Comparison of ENCODE assay signal across 30 mouse cellular contexts in genomic region chr14:74544028-74544427, GRCm38 (mm10).
"Had no signal": no experiment of that assay in that cellular context is flagged by ENCODE, and none has a peak within 500 bp of the region (broad histone marks: within the 10 kb centered on the region; RNA-seq: fewer than 3 reads in every experiment).

No protein-coding gene starts in this region.

- H3K4me3 ChIP-seq: left cerebral cortex, adult 2 months; limb, embryonic 12.5 days; limb, embryonic 15.5 days; liver, embryonic 12.5 days; liver, embryonic 13.5 days; liver, embryonic 15.5 days; lung, embryonic 15.5 days; megakaryocyte, embryonic 14.5 days; midbrain, embryonic 10.5 days; midbrain, embryonic 12.5 days; midbrain, embryonic 13.5 days; midbrain, embryonic 15.5 days; myocyte had no signal

- H3K27ac ChIP-seq: left cerebral cortex, adult 2 months; limb, embryonic 12.5 days; limb, embryonic 15.5 days; liver, embryonic 12.5 days; liver, embryonic 13.5 days; liver, embryonic 14.5 days; liver, embryonic 15.5 days; lung, embryonic 15.5 days; macrophage; midbrain, embryonic 10.5 days; midbrain, embryonic 12.5 days; midbrain, embryonic 13.5 days; midbrain, embryonic 15.5 days had no signal

- H3K27me3 ChIP-seq: limb, embryonic 12.5 days; limb, embryonic 15.5 days; liver, embryonic 12.5 days; liver, embryonic 13.5 days; liver, embryonic 15.5 days; lung, embryonic 15.5 days; megakaryocyte, embryonic 14.5 days; midbrain, embryonic 12.5 days; midbrain, embryonic 13.5 days; midbrain, embryonic 15.5 days had no signal

- DNase-seq: left cerebral cortex, postnatal 4 days; liver; liver, embryonic 13.5 days; liver, postnatal 0 days; lung, adult 18-20 months; lung, adult 2 months; lung, embryonic 14.5 days; lung, postnatal 10 days; lung, postnatal 14 days; lung, postnatal 36 days; lung, postnatal 4 days; midbrain, embryonic 14.5 days had no signal

- H3K9me3 ChIP-seq: limb, embryonic 12.5 days; limb, embryonic 15.5 days; liver, embryonic 12.5 days; liver, embryonic 13.5 days; liver, embryonic 15.5 days; lung, embryonic 15.5 days; megakaryocyte, embryonic 14.5 days; midbrain, embryonic 10.5 days; midbrain, embryonic 12.5 days; midbrain, embryonic 13.5 days; midbrain, embryonic 15.5 days had no signal

- ATAC-seq: liver, embryonic 12.5 days; liver, postnatal 0 days; lung, postnatal 0 days; midbrain, embryonic 13.5 days; midbrain, embryonic 15.5 days; midbrain, embryonic 16.5 days had no signal

- H3K4me2 ChIP-seq: limb, embryonic 12.5 days; limb, embryonic 15.5 days; liver, embryonic 11.5 days; liver, embryonic 12.5 days; liver, embryonic 13.5 days; liver, embryonic 15.5 days; lung, embryonic 14.5 days; lung, embryonic 15.5 days; midbrain, embryonic 11.5 days; midbrain, embryonic 12.5 days; midbrain, embryonic 13.5 days; midbrain, embryonic 15.5 days had no signal

- H3K4me1 ChIP-seq: limb, embryonic 12.5 days; limb, embryonic 15.5 days; liver, embryonic 12.5 days; liver, embryonic 13.5 days; liver, embryonic 15.5 days; lung, embryonic 15.5 days; megakaryocyte, embryonic 14.5 days; midbrain, embryonic 10.5 days; midbrain, embryonic 12.5 days; midbrain, embryonic 13.5 days; midbrain, embryonic 15.5 days had no signal

- H3K9ac ChIP-seq: limb, embryonic 12.5 days; limb, embryonic 15.5 days; liver, embryonic 12.5 days; liver, embryonic 13.5 days; liver, embryonic 14.5 days; liver, embryonic 15.5 days; liver, postnatal 0 days; lung, embryonic 14.5 days; lung, embryonic 15.5 days; midbrain, embryonic 12.5 days; midbrain, embryonic 13.5 days; midbrain, embryonic 15.5 days had no signal

- H3K36me3 ChIP-seq: limb, embryonic 12.5 days; limb, embryonic 15.5 days; liver, embryonic 12.5 days; liver, embryonic 13.5 days; liver, embryonic 15.5 days; lung, embryonic 15.5 days; midbrain, embryonic 10.5 days; midbrain, embryonic 12.5 days; midbrain, embryonic 13.5 days; midbrain, embryonic 15.5 days had no signal
